Mouse (Mus musculus): Measurements from ENCODE around the gene Kcnj2.

Gene Kcnj2

GRCm38 (mm10) chr11:111065635-111066298 lies at the start of gene Kcnj2:
Kcnj2 (plus strand) TSS chr11:111066164.
- DNase-seq: peak; percentile 89

DNA sequence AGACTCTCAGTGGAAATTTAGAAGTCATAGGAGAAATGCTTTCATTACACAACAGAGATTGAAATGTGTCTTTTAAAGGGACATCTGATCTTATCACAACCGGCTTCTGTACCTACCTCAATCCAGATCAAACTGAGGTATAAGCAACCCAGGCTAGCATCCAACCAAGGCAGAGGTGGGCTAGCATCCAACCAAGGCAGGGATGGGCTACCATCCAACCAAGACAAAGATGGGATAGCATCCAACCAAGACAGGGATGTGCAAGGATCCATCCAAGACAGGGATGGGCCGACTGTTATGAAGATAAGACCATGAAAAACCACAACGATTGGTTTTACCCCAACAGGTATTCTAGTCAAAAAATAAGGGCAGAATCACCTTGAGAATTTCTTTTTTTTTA lies 49.8 kb upstream of the Kcnj2 start:
- no peak for DNase-seq

GRCm38 (mm10) chr11:111020211-111020610 lies 45.8 kb upstream of the Kcnj2 start:
- no peak for DNase-seq

- no peak for DNase-seq
Observed at GRCm38 (mm10) chr11:111022681-111023281, 43.2 kb upstream of the Kcnj2 start.

DNA sequence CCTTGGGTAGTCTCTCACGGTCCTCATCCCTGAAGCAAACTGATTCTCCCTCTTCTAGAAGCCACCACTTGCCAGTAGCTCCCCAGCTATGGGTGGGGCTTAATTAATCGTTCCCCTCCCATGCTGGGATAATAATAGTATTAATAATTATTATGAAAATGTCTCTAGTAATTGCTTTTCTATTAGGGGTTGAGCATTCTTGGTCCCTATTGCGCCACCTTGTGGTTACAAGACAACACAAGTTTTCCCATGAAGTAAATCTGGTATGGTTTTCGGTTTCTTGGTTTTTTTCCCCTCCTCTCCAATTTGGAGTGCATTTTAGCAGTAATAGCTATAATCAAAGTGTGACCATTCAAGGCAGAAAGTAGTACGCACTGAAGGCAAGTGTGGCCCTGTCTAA lies 23.8 kb upstream of the Kcnj2 start:
- DNase-seq: peak; percentile 63

- DNase-seq: no peak
Observed at GRCm38 (mm10) chr11:111043298-111043697, 22.7 kb upstream of the Kcnj2 start.

- no peak for DNase-seq
Observed at GRCm38 (mm10) chr11:111054252-111054651, 11.7 kb upstream of the Kcnj2 start.

GRCm38 (mm10) chr11:111054854-111055822 lies 10.8 kb upstream of the Kcnj2 start:
- DNase-seq: no peak

GRCm38 (mm10) chr11:111056030-111056429 lies 9.9 kb upstream of the Kcnj2 start:
- DNase-seq: no peak

GRCm38 (mm10) chr11:111057435-111057834 lies 8.5 kb upstream of the Kcnj2 start:
- DNase-seq: no peak

GRCm38 (mm10) chr11:111059440-111059839 lies 6.5 kb upstream of the Kcnj2 start:
- no peak for DNase-seq

GRCm38 (mm10) chr11:111060216-111060615 lies 5.7 kb upstream of the Kcnj2 start:
- no peak for DNase-seq

GRCm38 (mm10) chr11:111064751-111065527 lies 1.0 kb upstream of the Kcnj2 start:
- DNase-seq: peak; percentile 69

- peak; percentile 7 for DNase-seq
Observed at GRCm38 (mm10) chr11:111066299-111066691, 331 bp downstream of the Kcnj2 start.

GRCm38 (mm10) chr11:111067787-111068186 lies 1.8 kb downstream of the Kcnj2 start:
- DNase-seq: no peak

GRCm38 (mm10) chr11:111070460-111070859 lies 4.5 kb downstream of the Kcnj2 start:
- DNase-seq: no peak

- no peak for DNase-seq
Observed at GRCm38 (mm10) chr11:111074131-111074530, 8.2 kb downstream of the Kcnj2 start.

GRCm38 (mm10) chr11:111078107-111078506 lies 12.1 kb downstream of the Kcnj2 start:
- DNase-seq: no peak

DNA sequence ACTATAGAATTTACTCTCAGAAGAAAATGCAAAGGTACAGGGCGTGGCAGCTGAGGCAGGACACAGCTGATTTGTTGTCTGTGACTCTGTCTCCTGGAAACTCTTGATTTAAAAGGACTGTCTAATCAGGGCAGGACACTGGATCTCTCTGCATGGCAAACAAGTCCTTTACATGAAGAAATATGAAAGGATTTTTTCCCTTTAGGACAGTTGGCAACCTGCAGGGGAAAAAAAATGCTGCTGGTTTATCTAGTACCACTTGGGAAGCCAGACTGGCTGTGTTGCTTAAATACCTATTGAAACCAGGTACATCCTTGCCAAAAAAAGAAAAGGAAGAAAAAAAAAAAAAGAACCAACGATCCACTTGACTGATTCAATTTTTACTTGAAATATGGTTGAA lies 17.0 kb downstream of the Kcnj2 start:
- no peak for DNase-seq

DNA sequence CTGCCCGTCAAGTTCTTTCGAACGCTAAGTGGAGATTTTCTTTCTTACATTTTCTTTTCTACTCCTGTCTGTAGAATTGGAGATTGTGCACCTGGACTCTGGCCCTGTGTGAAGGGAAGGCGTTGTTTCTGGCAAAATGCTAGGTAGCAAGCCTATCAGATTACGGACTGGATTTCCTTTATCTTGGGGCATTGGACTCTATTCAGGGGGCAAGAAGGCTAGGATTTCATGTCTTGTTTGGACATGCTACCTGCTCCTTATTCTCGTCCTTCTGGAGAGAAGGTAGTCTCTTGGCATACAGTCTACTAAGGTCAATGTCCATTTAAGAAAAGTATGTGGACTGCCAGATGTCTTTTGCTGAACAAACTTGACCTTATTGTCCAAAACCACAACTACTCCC lies 21.0 kb downstream of the Kcnj2 start:
- DNase-seq: no peak

DNA sequence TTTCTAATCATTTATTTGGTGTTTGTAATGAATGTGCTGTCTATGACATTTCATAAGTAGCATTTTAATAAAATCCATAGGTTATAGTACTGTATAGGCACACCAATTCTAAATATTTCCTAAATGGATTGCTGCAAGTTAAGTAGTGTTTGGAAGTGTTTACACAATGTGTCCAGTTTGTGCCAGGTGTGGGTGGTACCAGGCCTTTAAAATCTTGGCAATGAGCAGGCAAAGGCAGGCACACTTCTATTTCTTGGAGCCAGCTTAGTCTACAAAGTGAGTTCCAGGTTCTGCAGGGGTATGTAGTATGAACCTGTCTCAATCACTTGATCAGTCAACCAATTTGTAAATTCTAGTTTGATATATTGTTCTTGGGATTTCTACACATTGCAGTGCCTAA lies 22.3 kb downstream of the Kcnj2 start:
- DNase-seq: no peak

- DNase-seq: no peak
Observed at GRCm38 (mm10) chr11:111088812-111089211, 22.8 kb downstream of the Kcnj2 start.

GRCm38 (mm10) chr11:111091117-111091516 lies 25.2 kb downstream of the Kcnj2 start:
- no peak for DNase-seq
